Comparison of ENCODE assay signal across 9 mouse cellular contexts in the genomic region with DNA sequence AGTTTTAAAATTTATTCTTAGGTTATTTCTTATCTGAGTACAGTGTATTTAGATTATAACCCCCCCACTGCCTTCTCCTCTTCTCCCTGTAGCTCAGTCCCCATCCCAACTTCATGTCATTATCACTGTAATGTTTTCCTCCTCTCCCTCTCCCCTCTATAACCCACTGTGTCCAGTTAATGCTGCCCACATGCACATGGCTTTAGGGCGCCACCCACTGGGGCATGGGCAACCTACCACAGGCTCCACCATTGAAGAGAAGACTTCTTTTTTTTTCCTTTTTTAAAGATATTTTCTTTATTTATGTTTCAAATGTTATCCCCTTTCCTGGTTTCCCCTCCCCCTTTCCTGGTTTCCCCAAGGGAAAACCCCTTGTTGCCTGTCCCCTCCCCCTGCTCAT.
DNase-seq lines count a peak whose midpoint lies in the region; ATAC-seq and TF ChIP-seq lines count a peak whose summit lies in the region.
"Had no signal": no experiment of that assay in that cellular context is flagged by ENCODE, and none has a peak within 500 bp of the region (broad histone marks: within the 10 kb centered on the region; RNA-seq: fewer than 3 reads in every experiment).

No protein-coding gene starts in this region.

- TF ChIP-seq POLR2A in MEL (IDR thresholded peaks at IDR 0.05; ENCODE audit: control insufficient read depth in 1 of 2, insufficient read depth in 1 of 2, low read depth in 1 of 2, low read length in 2 of 2, poor library complexity in 1 of 2), result no peak

- DNase-seq in adrenal gland, adult 2 months, result peak; percentile 29
- DNase-seq in adrenal gland, postnatal 4 days (ENCODE audit: low spot score in 2 of 2), result no peak
- peak; percentile 30 for DNase-seq in kidney, postnatal 14 days
- DNase-seq in MEL (ENCODE audit: low read depth, low spot score), result no peak
- DNase-seq in induced T-regulatory cell, adult 2 months (ENCODE audit: low read depth), result peak; percentile 20
- no peak for DNase-seq in right cerebral cortex, postnatal 4 days
- no peak for DNase-seq in left cerebral cortex, adult 8-10 months (ENCODE audit: low spot score in 2 of 2)

- H3K9me3 ChIP-seq in kidney, embryonic 16.5 days (ENCODE audit: low read length), result no peaks in the 10 kb centered on the region
- no peaks in the 10 kb centered on the region for H3K9me3 ChIP-seq in MEL (replicated peaks; ENCODE audit: insufficient read depth, low read length)
- H3K9me3 ChIP-seq: limb, embryonic 13.5 days had no signal

- no peak overlapping the region for H3K27ac ChIP-seq in kidney, embryonic 16.5 days (ENCODE audit: low read length)
- no peak overlapping the region for H3K27ac ChIP-seq in MEL (ENCODE audit: control insufficient read depth, low read depth, low read length)
- H3K27ac ChIP-seq: limb, embryonic 13.5 days had no signal

- no peaks in the 10 kb centered on the region for H3K79me2 ChIP-seq in MEL (ENCODE audit: control insufficient read depth, insufficient read depth, low read length, poor library complexity)

- ATAC-seq in kidney, embryonic 16.5 days (ENCODE audit: low FRiP score, low TSS enrichment), result no peak

- H3K9ac ChIP-seq in kidney, embryonic 16.5 days (replicated peaks; ENCODE audit: low read length), result no peak overlapping the region
- H3K9ac ChIP-seq in MEL (ENCODE audit: control insufficient read depth, low read depth, low read length, poor library complexity, severe bottlenecking), result no peak overlapping the region
- H3K9ac ChIP-seq: limb, embryonic 13.5 days had no signal

- H3K36me3 ChIP-seq in kidney, embryonic 16.5 days (ENCODE audit: insufficient read depth, low read length), result no peaks in the 10 kb centered on the region
- H3K36me3 ChIP-seq in MEL (ENCODE audit: control insufficient read depth in 1 of 2, insufficient read depth in 2 of 2, low read length in 2 of 2), result no peaks in the 10 kb centered on the region; a peak in 1 of 4 replicates
- H3K36me3 ChIP-seq: limb, embryonic 13.5 days had no signal

- 93% methylated on average over 1 of the region's 1 CpGs for WGBS in kidney, embryonic 16.5 days

- no peak overlapping the region for H3K4me2 ChIP-seq in kidney, embryonic 16.5 days (replicated peaks; ENCODE audit: low read depth, low read length)
- H3K4me2 ChIP-seq: limb, embryonic 13.5 days had no signal

- H3K4me3 ChIP-seq in kidney, embryonic 16.5 days (ENCODE audit: low read length), result no peak overlapping the region
- H3K4me3 ChIP-seq in MEL (ENCODE audit: control insufficient read depth in 1 of 2, insufficient read depth in 1 of 2, low read depth in 2 of 2, low read length in 2 of 2), result no peak overlapping the region
- H3K4me3 ChIP-seq: limb, embryonic 13.5 days had no signal

- peak; percentile 33 for TF ChIP-seq RAD21 in MEL (IDR thresholded peaks at IDR 0.05; ENCODE audit: low read depth, low read length)

- H3K4me1 ChIP-seq in kidney, embryonic 16.5 days (ENCODE audit: insufficient read depth, low read length), result 0 out of 2 replicates have a peak, but pooled peaks cover 4% of the 10 kb centered on the region
- H3K4me1 ChIP-seq in MEL (ENCODE audit: control insufficient read depth in 1 of 2, insufficient read depth in 2 of 2, low read length in 2 of 2), result no peaks in the 10 kb centered on the region
- H3K4me1 ChIP-seq: limb, embryonic 13.5 days had no signal

- peak in 2 of 3 experiments; percentile 36 to 61; a peak in 3 of 6 replicates for TF ChIP-seq CTCF in MEL (IDR thresholded peaks at IDR 0.05 in 2 of 3, conservative IDR thresholded peaks at IDR 0.05 in 1 of 3; ENCODE audit: control insufficient read depth in 1 of 3, insufficient read depth in 1 of 3, low read depth in 2 of 3, low read length in 3 of 3, poor library complexity in 1 of 3, severe bottlenecking in 1 of 3)

- H3K27me3 ChIP-seq in kidney, embryonic 16.5 days (ENCODE audit: insufficient read depth, low read length), result no peaks in the 10 kb centered on the region
- no peaks in the 10 kb centered on the region for H3K27me3 ChIP-seq in MEL (ENCODE audit: control insufficient read depth in 1 of 2, insufficient read depth in 2 of 2, low read length in 2 of 2)
- H3K27me3 ChIP-seq: limb, embryonic 13.5 days had no signal

- TF ChIP-seq EP300 in MEL (IDR thresholded peaks at IDR 0.05; ENCODE audit: low read depth in 1 of 2, low read length in 2 of 2), result no peak

TF ChIP-seq in MEL, 35 proteins besides CTCF, POLR2A, EP300 and RAD21:
- TF ChIP-seq MXI1 (IDR thresholded peaks at IDR 0.05; ENCODE audit: low read depth, low read length) (no peak), CHD2 (IDR thresholded peaks at IDR 0.05; ENCODE audit: low read length) (no peak), SMC3 (IDR thresholded peaks at IDR 0.05; ENCODE audit: low read depth, low read length) (peak; percentile 30), GABPA (IDR thresholded peaks at IDR 0.05; ENCODE audit: low read depth, low read length) (no peak)

Comparison
In these comparisons a context has a peak if more than half of its experiments do, and no peak if none do; other contexts are left out.
1. DNase-seq: peak in adrenal gland, adult 2 months (single experiment), kidney, postnatal 14 days (single experiment) and induced T-regulatory cell, adult 2 months (single experiment); none in adrenal gland, postnatal 4 days (0 of 2), MEL (single experiment), right cerebral cortex, postnatal 4 days (single experiment) and left cerebral cortex, adult 8-10 months (0 of 2).